Mouse (Mus musculus): ENCODE measurements around the gene Lipc. TPM values are rescaled to one million over a fixed set of nuclear protein-coding genes. Genes with fewer than 3 reads are reported as not detected.

Lipc gene
- total and polyA plus RNA-seq, 2 experiments from 2014 or later, result 0.29 to 0.81 TPM

DNA sequence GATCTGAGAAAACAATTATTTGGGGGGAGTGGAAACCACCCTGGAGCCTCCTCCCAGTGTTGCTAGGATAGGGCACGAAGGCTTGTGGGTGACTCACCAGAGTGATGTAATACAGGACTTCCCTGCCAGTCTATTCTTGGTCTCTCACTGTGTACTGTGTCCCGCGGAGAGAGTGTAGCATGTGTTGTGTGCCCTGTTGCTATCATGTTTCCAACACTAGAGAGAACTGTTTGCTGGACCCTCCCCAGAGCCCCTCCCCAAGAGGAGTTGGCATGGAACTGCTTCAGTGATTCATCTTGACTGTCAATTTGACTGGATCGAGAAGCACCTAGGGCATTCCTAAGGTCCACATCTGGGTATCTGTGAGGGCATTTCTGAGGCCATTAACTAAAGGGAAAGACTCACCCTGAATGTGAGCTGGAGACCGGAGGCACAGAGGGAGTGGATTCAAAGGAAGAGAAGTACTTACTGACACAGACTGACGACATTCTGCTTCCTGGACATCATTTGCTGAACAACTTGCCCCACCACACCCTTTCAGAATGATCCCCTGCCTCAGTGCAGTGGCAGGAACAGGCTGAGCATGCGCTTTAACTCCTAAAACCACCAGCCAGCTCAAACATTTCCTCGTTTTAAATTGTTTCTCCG lies 9.2 kb downstream of the Lipc start:
- Histone ChIP-seq H3K27ac (ENCODE audit: low read depth, low read length) (no peak overlapping the region), H3K9me3 (ENCODE audit: low read length) (no peaks in the 10 kb centered on the region), H3K4me1 (ENCODE audit: insufficient read depth) (no peaks in the 10 kb centered on the region), H3K9ac (no peak overlapping the region), H3K4me2 (ENCODE audit: low read depth) (no peak overlapping the region), H3K4me3 (ENCODE audit: low read depth, low read length) (no peak overlapping the region), H3K27me3 (ENCODE audit: insufficient read depth, low read length) (no peaks in the 10 kb centered on the region), H3K36me3 (ENCODE audit: insufficient read depth) (no peaks in the 10 kb centered on the region)
- ATAC-seq (peak; percentile 29; the same call in 1 of the 2 replicates), DNase-seq (no peak)
- no peak for TF ChIP-seq CTCF (IDR thresholded peaks at IDR 0.05; ENCODE audit: low read depth)
- WGBS, result 76% methylated on average over 9 of the region's 9 CpGs

DNA sequence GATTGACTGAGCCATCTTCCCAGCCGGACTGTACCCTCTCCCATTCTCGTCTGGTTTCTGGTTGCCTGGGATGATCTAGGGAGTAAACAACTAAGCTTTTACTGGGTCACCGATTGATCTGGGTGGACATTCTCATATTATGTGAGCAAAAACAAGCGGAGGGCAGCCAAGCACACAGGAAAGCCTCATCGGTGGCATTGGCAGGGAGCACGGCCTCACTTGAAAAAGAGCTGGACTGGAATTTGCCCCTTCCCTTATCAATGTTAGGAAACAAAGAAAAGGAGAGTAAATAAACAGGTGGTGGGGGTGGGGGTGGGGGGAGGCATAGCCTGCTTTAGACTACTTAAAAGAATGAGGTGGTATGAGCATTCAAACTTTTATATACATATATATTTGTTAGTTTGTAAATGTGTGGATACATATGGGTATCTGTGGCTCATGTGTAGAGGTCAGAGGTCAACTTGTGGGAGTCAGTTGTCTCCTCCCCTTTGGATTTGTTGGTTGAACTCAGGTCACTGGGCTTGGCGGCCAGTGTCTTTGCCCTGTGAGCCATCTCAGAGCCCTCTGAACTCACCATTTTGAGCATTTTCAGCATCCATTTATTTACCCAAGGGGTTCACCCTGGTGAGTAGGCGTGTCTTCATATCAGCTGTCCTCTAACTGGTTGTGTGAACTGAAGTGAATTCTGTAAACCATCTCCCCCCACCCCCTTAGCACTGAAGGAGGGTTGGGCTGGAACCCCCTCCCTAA lies 12.1 kb downstream of the Lipc start:
- 87% methylated on average over 8 of the region's 8 CpGs for whole genome bisulfite sequencing
- no peak overlapping the region for H3K4me2 ChIP-seq (ENCODE audit: low read depth)
- H3K36me3 ChIP-seq (ENCODE audit: insufficient read depth), result no peaks in the 10 kb centered on the region
- TF ChIP-seq CTCF (IDR thresholded peaks at IDR 0.05; ENCODE audit: low read depth), result no peak
- DNase-seq (no peak), ATAC-seq (no peak)
- H3K9me3 ChIP-seq (ENCODE audit: low read length), result no peaks in the 10 kb centered on the region
- H3K27me3 ChIP-seq (ENCODE audit: insufficient read depth, low read length), result no peaks in the 10 kb centered on the region
- no peak overlapping the region for H3K4me3 ChIP-seq (ENCODE audit: low read depth, low read length)
- no peaks in the 10 kb centered on the region for H3K4me1 ChIP-seq (ENCODE audit: insufficient read depth)
- no peak overlapping the region for H3K9ac ChIP-seq
- H3K27ac ChIP-seq (ENCODE audit: low read depth, low read length), result no peak overlapping the region

- H3K4me1 ChIP-seq (ENCODE audit: insufficient read depth), result no peaks in the 10 kb centered on the region
- 72% methylated on average over 2 of the region's 2 CpGs for WGBS
- DNase-seq (no peak), ATAC-seq (no peak)
- H3K9ac ChIP-seq, result no peak overlapping the region
- H3K4me3 ChIP-seq (ENCODE audit: low read depth, low read length), result no peak overlapping the region
- H3K9me3 ChIP-seq (ENCODE audit: low read length), result no peaks in the 10 kb centered on the region
- H3K4me2 ChIP-seq (ENCODE audit: low read depth), result no peak overlapping the region
- no peaks in the 10 kb centered on the region for H3K36me3 ChIP-seq (ENCODE audit: insufficient read depth)
- H3K27ac ChIP-seq (ENCODE audit: low read depth, low read length), result no peak overlapping the region
- no peak for TF ChIP-seq CTCF (IDR thresholded peaks at IDR 0.05; ENCODE audit: low read depth)
- H3K27me3 ChIP-seq (ENCODE audit: insufficient read depth, low read length), result no peaks in the 10 kb centered on the region
These were observed 13.2 kb downstream of the Lipc start for GRCm38 (mm10) chr9:70938850-70939249.

GRCm38 (mm10) chr9:70938134-70938533 lies 13.9 kb downstream of the Lipc start:
- Histone ChIP-seq H3K27ac (ENCODE audit: low read depth, low read length) (no peak overlapping the region), H3K36me3 (ENCODE audit: insufficient read depth) (no peaks in the 10 kb centered on the region), H3K9me3 (ENCODE audit: low read length) (no peaks in the 10 kb centered on the region), H3K4me3 (ENCODE audit: low read depth, low read length) (no peak overlapping the region), H3K9ac (no peak overlapping the region), H3K4me2 (ENCODE audit: low read depth) (no peak overlapping the region), H3K4me1 (ENCODE audit: insufficient read depth) (no peaks in the 10 kb centered on the region), H3K27me3 (ENCODE audit: insufficient read depth, low read length) (no peaks in the 10 kb centered on the region)
- TF ChIP-seq CTCF (IDR thresholded peaks at IDR 0.05; ENCODE audit: low read depth), result no peak
- ATAC-seq (no peak), DNase-seq (no peak)
- 91% methylated on average over 6 of the region's 6 CpGs for WGBS

DNA sequence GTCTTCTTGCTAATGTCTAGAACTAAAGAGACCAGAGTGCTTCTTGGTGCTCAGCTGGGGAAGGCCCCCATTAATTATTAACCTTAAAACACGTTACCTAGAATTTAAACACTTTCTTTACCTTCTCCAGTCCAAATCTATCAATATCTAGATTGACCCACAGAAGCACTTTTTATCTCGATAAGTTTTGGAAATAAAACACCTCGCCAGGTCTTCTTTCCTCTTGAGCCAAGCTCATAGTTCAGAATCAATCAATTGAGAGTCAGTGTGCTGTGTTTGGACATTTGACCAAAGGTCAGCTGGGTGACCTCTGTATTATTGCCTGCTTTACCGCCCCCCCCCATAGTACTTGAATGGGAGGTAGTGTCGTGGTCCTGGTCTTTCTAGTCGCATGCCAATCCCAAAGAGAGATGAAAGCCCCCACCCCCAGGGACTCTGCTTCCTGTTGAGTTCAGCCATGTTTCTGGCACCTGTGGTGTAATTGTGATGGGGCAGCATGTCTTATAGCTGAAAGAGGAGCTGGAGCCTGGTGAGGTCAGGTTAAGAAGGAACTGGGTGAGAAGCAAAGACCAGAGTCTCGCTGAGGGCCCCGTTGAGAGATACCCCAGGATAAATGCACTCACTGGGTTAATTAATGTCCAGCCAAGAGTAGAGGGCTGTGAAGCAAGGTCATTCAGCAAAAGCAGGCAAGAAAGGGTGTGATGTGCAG lies 17.3 kb downstream of the Lipc start:
- DNase-seq, result no peak
- 74% methylated on average over 8 of the region's 8 CpGs for WGBS
- Histone ChIP-seq H3K4me2 (ENCODE audit: low read depth) (no peak overlapping the region), H3K4me3 (ENCODE audit: low read depth, low read length) (no peak overlapping the region), H3K36me3 (ENCODE audit: insufficient read depth) (no peaks in the 10 kb centered on the region), H3K9me3 (ENCODE audit: low read length) (no peaks in the 10 kb centered on the region), H3K27ac (ENCODE audit: low read depth, low read length) (no peak overlapping the region), H3K9ac (no peak overlapping the region), H3K27me3 (ENCODE audit: insufficient read depth, low read length) (no peaks in the 10 kb centered on the region), H3K4me1 (ENCODE audit: insufficient read depth) (no peaks in the 10 kb centered on the region)
- no peak for ATAC-seq
- TF ChIP-seq CTCF (IDR thresholded peaks at IDR 0.05; ENCODE audit: low read depth), result no peak

GRCm38 (mm10) chr9:70930641-70931020 lies 21.4 kb downstream of the Lipc start:
- Histone ChIP-seq H3K36me3 (ENCODE audit: insufficient read depth) (no peaks in the 10 kb centered on the region), H3K4me3 (ENCODE audit: low read depth, low read length) (no peak overlapping the region), H3K27ac (ENCODE audit: low read depth, low read length) (no peak overlapping the region), H3K4me1 (ENCODE audit: insufficient read depth) (no peaks in the 10 kb centered on the region), H3K27me3 (ENCODE audit: insufficient read depth, low read length) (no peaks in the 10 kb centered on the region), H3K4me2 (ENCODE audit: low read depth) (no peak overlapping the region), H3K9ac (no peak overlapping the region), H3K9me3 (ENCODE audit: low read length) (no peaks in the 10 kb centered on the region)
- ATAC-seq, result no peak; the same call in 1 of the 2 replicates
- DNase-seq, result no peak
- TF ChIP-seq CTCF (IDR thresholded peaks at IDR 0.05; ENCODE audit: low read depth), result no peak
- 78% methylated on average over 5 of the region's 5 CpGs for WGBS

All from forebrain, postnatal 0 days (tissue).